Mouse (Mus musculus) megakaryocyte, embryonic 14.5 days (primary cell): Measurements from ENCODE around the gene Tada1. TPM values are rescaled to one million over a fixed set of nuclear protein-coding genes. Genes with fewer than 3 reads are reported as not detected.

Source experiments
- H3K27me3 ChIP-seq: replicated peaks from 2 replicates; pipeline ENCODE3; 2012; ENCODE audit warnings: inconsistent platforms
- H3K36me3 ChIP-seq: replicated peaks from 2 replicates; pipeline ENCODE3; 2012; ENCODE audit warnings: low read length, inconsistent platforms, mixed read lengths
- H3K4me1 ChIP-seq: 2 replicates; pipeline ENCODE4 v1.6.1; 2012; ENCODE audit warnings: inconsistent platforms
- H3K4me3 ChIP-seq: replicated peaks from 2 replicates; pipeline ENCODE3; 2012; ENCODE audit warnings: moderate library complexity, mild to moderate bottlenecking, inconsistent platforms
- H3K9me3 ChIP-seq: 2 replicates; pipeline ENCODE4 v1.6.1; 2012; ENCODE audit warnings: inconsistent platforms
- FLI1 ChIP-seq: IDR thresholded peaks from 2 replicates; pipeline ENCODE4 v1.6.1; 2012; ENCODE audit warnings: low read length, inconsistent platforms, mixed read lengths
- GATA1 ChIP-seq: IDR thresholded peaks from 3 replicates; pipeline ENCODE4 v1.6.1; 2012; ENCODE audit warnings: mixed read lengths, low read length, inconsistent platforms, borderline replicate concordance
- polyA plus RNA-seq: library from polyadenylated mRNA; stranded (reverse); fragments of >175 nt; gene quantifications from 2 replicates; pipeline ENCODE4 v1.2.3, GENCODE M21; 2012; ENCODE audit warnings: low replicate concordance; ENCODE audit not compliant: insufficient read depth

Gene Tada1
- polyA plus RNA-seq, 1 experiment, result 14.0 TPM

GRCm38 (mm10) chr1:166349751-166350150, 29.1 kb upstream of the Tada1 start:
- Histone ChIP-seq H3K4me1 (no peaks in the 10 kb centered on the region), H3K4me3 (no peak overlapping the region), H3K27me3 (peaks cover 1% of the 10 kb centered on the region), H3K9me3 (peaks cover 16% of the 10 kb centered on the region), H3K36me3 (no peaks in the 10 kb centered on the region)
- TF ChIP-seq GATA1, result no peak
- TF ChIP-seq FLI1, result no peak

GRCm38 (mm10) chr1:166360157-166360855, 18.6 kb upstream of the Tada1 start:
- no peak for TF ChIP-seq GATA1
- no peak for TF ChIP-seq FLI1

GRCm38 (mm10) chr1:166360896-166361295, 18.0 kb upstream of the Tada1 start:
- no peak overlapping the region for H3K4me3 ChIP-seq
- H3K36me3 ChIP-seq, result no peaks in the 10 kb centered on the region
- TF ChIP-seq FLI1 (no peak), GATA1 (no peak)
- H3K27me3 ChIP-seq, result peaks cover 8% of the 10 kb centered on the region
- 0 out of 2 replicates have a peak, but pooled peaks cover 3% of the 10 kb centered on the region for H3K9me3 ChIP-seq
- H3K4me1 ChIP-seq, result peaks cover 5% of the 10 kb centered on the region

More at GRCm38 (mm10) chr1:166360157-166360855, 18.6 kb upstream of the Tada1 start:
- H3K4me3 ChIP-seq, result peak overlapping the region; percentile 23
- H3K36me3 ChIP-seq, result no peaks in the 10 kb centered on the region
- peaks cover 5% of the 10 kb centered on the region for H3K4me1 ChIP-seq
- 0 out of 2 replicates have a peak, but pooled peaks cover under 1% of the 10 kb centered on the region for H3K9me3 ChIP-seq
- peaks cover 5% of the 10 kb centered on the region for H3K27me3 ChIP-seq

GRCm38 (mm10) chr1:166361842-166362241, 17.1 kb upstream of the Tada1 start:
- Histone ChIP-seq H3K4me3 (no peak overlapping the region), H3K4me1 (peaks cover 5% of the 10 kb centered on the region), H3K36me3 (no peaks in the 10 kb centered on the region), H3K27me3 (peaks cover 8% of the 10 kb centered on the region), H3K9me3 (0 out of 2 replicates have a peak, but pooled peaks cover 3% of the 10 kb centered on the region)
- TF ChIP-seq GATA1 (no peak), FLI1 (no peak)

- H3K4me3 ChIP-seq, result no peak overlapping the region
- no peaks in the 10 kb centered on the region for H3K36me3 ChIP-seq
- H3K27me3 ChIP-seq, result peaks cover 8% of the 10 kb centered on the region
- 0 out of 2 replicates have a peak, but pooled peaks cover 3% of the 10 kb centered on the region for H3K9me3 ChIP-seq
- peaks cover 5% of the 10 kb centered on the region for H3K4me1 ChIP-seq
- TF ChIP-seq FLI1 (no peak), GATA1 (no peak)
These were observed 16.2 kb upstream of the Tada1 start for GRCm38 (mm10) chr1:166362659-166363058.

GRCm38 (mm10) chr1:166363122-166363521, 15.8 kb upstream of the Tada1 start:
- TF ChIP-seq FLI1 (no peak), GATA1 (no peak)
- H3K36me3 ChIP-seq, result no peaks in the 10 kb centered on the region
- H3K4me1 ChIP-seq, result peaks cover 5% of the 10 kb centered on the region
- no peak overlapping the region for H3K4me3 ChIP-seq
- H3K9me3 ChIP-seq, result 0 out of 2 replicates have a peak, but pooled peaks cover 3% of the 10 kb centered on the region
- H3K27me3 ChIP-seq, result peaks cover 8% of the 10 kb centered on the region

GRCm38 (mm10) chr1:166377171-166377570, 1.7 kb upstream of the Tada1 start:
- H3K4me3 ChIP-seq, result no peak overlapping the region
- peaks cover 9% of the 10 kb centered on the region; the same call in 1 of the 2 replicates for H3K9me3 ChIP-seq
- TF ChIP-seq FLI1, result no peak
- no peak for TF ChIP-seq GATA1
- peaks cover 11% of the 10 kb centered on the region for H3K36me3 ChIP-seq
- H3K27me3 ChIP-seq, result no peaks in the 10 kb centered on the region
- peaks cover 24% of the 10 kb centered on the region for H3K4me1 ChIP-seq

GRCm38 (mm10) chr1:166378431-166379012, 375 bp upstream of the Tada1 start:
- H3K27me3 ChIP-seq, result no peaks in the 10 kb centered on the region
- peaks cover 24% of the 10 kb centered on the region for H3K36me3 ChIP-seq
- H3K4me1 ChIP-seq, result peaks cover 28% of the 10 kb centered on the region
- peak overlapping the region; percentile 96 for H3K4me3 ChIP-seq
- TF ChIP-seq GATA1 (no peak), FLI1 (no peak)
- peaks cover 9% of the 10 kb centered on the region; the same call in 1 of the 2 replicates for H3K9me3 ChIP-seq

GRCm38 (mm10) chr1:166379630-166380231, 834 bp downstream of the Tada1 start:
- peaks cover 36% of the 10 kb centered on the region for H3K36me3 ChIP-seq
- peaks cover 3% of the 10 kb centered on the region; the same call in 1 of the 2 replicates for H3K9me3 ChIP-seq
- H3K27me3 ChIP-seq, result no peaks in the 10 kb centered on the region
- peaks cover 28% of the 10 kb centered on the region for H3K4me1 ChIP-seq
- peak overlapping the region; percentile 96 for H3K4me3 ChIP-seq
- TF ChIP-seq GATA1 (no peak), FLI1 (no peak)
